Mouse (Mus musculus): ENCODE results near the gene Nr2c1. TPM values are rescaled to one million over a fixed set of nuclear protein-coding genes. Genes with fewer than 3 reads are reported as not detected.
A peak's percentile ranks its signal among the peaks of the same experiment; 100 is the strongest.

Nr2c1 gene
- 1 to 10 TPM; 7.8 to 8.3 TPM for total RNA-seq (2021)

DNA sequence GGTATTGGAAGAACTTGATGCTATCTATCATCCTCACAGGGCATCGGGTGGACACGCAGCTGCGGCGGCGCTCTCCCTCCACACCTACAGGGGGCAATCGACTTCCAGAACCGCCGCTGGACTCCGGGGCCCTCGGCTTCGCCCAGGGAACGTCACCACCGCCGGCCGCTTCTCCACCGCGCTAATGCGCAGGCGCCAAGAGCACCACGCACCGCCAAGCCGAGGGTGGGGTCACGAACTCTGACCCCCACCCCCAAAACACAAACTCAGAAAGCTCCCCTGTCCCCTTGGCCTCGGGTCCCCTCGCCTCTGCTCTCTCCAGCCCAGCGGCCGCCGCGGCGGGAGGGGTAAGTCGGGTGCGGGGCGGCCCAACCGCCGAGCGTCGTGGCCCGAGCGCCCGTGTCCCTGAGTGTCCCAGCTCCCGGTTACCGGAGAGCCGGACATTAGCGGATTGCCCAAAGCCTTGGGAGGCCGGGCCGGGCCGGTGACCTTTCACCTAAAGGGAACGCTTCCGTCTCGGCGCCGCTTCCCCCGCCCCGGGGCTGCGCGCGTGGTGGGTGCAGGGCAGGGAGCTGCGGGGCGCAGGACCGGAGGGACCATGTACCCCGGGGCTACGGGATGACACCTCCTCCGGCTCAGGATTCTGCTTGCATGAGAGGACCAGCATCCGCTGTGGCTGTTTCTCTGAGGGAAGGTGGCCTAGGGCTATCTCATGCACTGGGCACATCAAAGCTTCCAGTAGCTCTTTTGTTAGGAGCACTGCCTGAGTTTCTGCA lies at the start of gene Nr2c1:
TSS of gene Nr2c1 (plus strand) at position 268 of the 776 bp plus-strand sequence.
- peak; percentile 91 to 95 for DNase-seq (ENCODE audit: low spot score in 2 of 2)
- intact Hi-C loops (cut with DNase I): loop anchor here (1.0 to 2.0 kb wide), 2 partner anchors 51 to 112 kb away; partner anchors contain the start of genes Fgd6 and Ndufa12

- DNase-seq (ENCODE audit: low spot score in 2 of 2): no peak
- intact Hi-C loops (cut with DNase I): no loop called here
Observed at GRCm38 (mm10) chr10:94098100-94098499, 49.7 kb upstream of the Nr2c1 start.

GRCm38 (mm10) chr10:94105498-94105897 lies 42.3 kb upstream of the Nr2c1 start:
- no peak for DNase-seq (ENCODE audit: low spot score in 2 of 2)
- intact Hi-C loops (cut with DNase I): no loop called here

DNA sequence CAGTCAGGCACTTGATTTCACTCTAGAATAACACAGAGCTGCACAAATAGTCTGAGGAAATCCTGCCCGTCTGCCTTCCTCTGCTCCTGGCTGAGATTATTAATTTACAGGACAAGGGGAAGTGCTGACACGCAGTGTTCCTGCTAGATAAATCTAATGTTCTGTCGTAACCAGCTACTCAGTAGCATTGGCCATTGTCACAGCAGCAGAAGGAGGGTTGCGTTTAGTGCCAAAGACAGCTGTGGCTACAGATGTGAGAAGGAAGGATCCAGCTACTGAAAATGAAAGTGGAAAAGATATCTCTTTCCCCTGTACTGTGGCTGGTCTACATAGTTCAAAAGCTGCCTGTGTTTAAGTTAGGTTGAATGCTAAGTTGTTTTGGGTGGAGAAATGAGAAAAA lies 40.7 kb upstream of the Nr2c1 start:
- DNase-seq (ENCODE audit: low spot score in 2 of 2): no peak
- intact Hi-C loops (cut with DNase I): no loop called here

DNA sequence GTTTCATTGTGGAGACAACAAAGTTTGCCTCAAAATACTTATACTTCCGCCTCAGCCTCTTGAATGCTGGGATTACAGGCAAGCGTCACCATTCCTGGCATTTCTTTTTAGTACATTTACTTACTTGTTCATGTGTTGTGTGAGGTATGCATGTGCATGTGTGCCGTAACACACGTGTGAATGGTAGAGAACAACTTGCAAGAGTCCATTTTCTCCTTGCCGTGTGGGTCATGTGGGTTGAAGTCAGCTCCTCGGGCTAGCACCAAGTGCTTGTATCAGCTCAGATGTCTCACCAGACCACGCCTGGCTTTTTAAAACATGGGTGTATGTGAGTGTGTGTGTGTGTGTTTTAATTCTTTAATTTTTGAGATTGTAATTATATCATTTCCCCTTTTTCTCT lies 40.2 kb upstream of the Nr2c1 start:
- intact Hi-C loops (cut with DNase I): no loop called here
- no peak for DNase-seq (ENCODE audit: low spot score in 2 of 2)

- intact Hi-C loops (cut with DNase I): no loop called here
- DNase-seq (ENCODE audit: low spot score in 2 of 2): no peak
Observed at GRCm38 (mm10) chr10:94108791-94109190, 39.0 kb upstream of the Nr2c1 start.

GRCm38 (mm10) chr10:94110834-94111754 lies 36.7 kb upstream of the Nr2c1 start:
- intact Hi-C loops (cut with DNase I): no loop called here
- DNase-seq (ENCODE audit: low spot score in 2 of 2): no peak

GRCm38 (mm10) chr10:94112207-94112606 lies 35.6 kb upstream of the Nr2c1 start:
- intact Hi-C loops (cut with DNase I): no loop called here
- DNase-seq (ENCODE audit: low spot score in 2 of 2): peak in 1 of 2 experiments; percentile 65

DNA sequence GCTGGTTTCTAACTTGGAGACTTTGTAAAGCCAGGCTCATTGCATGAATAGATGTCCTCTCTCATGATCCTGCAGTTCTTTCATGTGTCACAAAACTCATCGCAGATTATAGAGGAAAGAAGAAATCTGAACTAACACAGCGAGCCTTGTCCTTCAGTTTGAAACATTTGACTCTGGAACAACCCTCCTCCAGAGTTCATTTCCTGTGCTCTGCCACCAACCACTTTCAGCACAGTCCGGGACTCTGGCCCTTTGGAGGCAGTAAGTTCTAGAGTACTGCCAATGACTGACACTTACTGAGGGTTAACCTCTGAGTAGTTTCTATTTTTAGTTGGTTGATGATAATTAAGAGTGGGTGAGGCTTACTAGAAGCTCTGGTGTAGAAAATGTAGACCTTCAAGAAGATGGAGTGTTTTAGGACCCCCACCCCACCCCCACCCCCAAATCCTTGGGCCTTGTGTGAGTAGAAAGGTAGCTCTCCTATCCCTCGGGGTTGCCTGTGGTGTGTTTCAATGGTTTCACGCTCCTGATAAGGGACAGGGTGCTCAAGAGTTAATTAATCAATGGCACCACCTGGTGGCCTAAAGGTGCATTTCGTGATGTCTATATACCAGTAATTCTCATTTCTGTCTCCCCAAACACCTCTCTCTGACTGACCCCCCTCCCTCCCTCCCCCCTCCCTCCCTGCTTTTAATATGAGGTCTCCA lies 31.8 kb upstream of the Nr2c1 start:
- intact Hi-C loops (cut with DNase I): loop anchor here (1.0 to 5.0 kb wide), 3 partner anchors 81 to 297 kb away; partner anchors contain the start of gene Vezt
- peak; percentile 81 to 83 for DNase-seq (ENCODE audit: low spot score in 2 of 2)

DNA sequence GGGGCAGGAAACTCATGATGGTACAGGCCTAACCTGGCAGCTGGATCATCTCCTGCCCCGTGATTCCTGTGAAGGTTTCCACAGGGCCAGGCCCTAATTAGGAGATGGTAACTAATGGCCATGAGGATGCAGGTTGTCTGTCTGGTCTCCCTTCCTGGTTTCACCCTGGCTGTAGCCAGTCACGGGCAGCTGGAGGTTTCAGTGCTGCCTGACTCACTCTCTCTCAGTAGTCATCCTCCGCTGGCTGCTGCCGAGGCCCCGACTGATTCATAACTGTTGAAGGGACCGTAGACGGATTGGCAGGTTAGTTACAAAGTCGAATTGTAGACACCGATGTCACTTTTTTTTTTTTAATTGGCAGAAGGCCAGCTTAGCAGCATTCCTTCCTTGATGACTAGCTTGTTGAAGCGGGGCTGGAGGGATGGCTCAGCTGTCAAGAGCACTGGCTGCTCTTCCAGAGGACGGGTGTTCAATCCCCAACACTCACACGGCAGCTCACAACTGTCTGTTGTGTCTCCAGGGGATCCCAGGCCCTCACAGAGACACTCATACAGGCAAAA lies 31.0 kb upstream of the Nr2c1 start:
- intact Hi-C loops (cut with DNase I): loop anchor here (1.0 to 5.0 kb wide), 3 partner anchors 82 to 298 kb away; partner anchors contain the start of gene Vezt
- DNase-seq (ENCODE audit: low spot score in 2 of 2): no peak

DNA sequence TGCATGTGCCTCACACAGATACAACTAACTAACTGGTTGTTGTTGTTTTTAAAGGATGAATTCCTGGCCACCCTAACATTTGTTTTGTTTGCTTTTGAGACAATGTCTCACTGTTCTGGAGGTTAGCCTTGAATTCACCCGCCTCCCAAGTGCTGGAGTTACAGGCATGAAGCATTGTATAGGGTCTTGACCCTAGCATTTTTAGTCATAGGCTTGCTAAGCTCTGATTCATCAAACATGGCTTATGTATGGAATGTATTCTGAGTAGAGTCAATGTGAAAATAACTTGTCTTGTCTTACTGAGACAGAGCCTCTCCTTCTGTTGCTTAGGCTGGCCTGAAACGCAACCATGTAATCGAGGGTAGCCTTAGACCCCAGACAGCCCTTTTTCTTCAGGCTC lies 29.9 kb upstream of the Nr2c1 start:
- DNase-seq (ENCODE audit: low spot score in 2 of 2): no peak
- intact Hi-C loops (cut with DNase I): loop anchor here (2.0 to 5.0 kb wide), 2 partner anchors 171 to 299 kb away; no protein-coding TSS in a partner anchor

- DNase-seq (ENCODE audit: low spot score in 2 of 2): no peak
- intact Hi-C loops (cut with DNase I): loop anchor here (5.0 kb wide), 1 partner anchor 172 kb away; no protein-coding TSS in a partner anchor
Observed at GRCm38 (mm10) chr10:94118993-94119392, 28.8 kb upstream of the Nr2c1 start.

- DNase-seq (ENCODE audit: low spot score in 2 of 2): no peak
- intact Hi-C loops (cut with DNase I): no loop called here
Observed at GRCm38 (mm10) chr10:94120676-94121075, 27.1 kb upstream of the Nr2c1 start.

GRCm38 (mm10) chr10:94122595-94122994 lies 25.2 kb upstream of the Nr2c1 start:
- intact Hi-C loops (cut with DNase I): no loop called here
- DNase-seq (ENCODE audit: low spot score in 2 of 2): peak in 1 of 2 experiments; percentile 17

DNA sequence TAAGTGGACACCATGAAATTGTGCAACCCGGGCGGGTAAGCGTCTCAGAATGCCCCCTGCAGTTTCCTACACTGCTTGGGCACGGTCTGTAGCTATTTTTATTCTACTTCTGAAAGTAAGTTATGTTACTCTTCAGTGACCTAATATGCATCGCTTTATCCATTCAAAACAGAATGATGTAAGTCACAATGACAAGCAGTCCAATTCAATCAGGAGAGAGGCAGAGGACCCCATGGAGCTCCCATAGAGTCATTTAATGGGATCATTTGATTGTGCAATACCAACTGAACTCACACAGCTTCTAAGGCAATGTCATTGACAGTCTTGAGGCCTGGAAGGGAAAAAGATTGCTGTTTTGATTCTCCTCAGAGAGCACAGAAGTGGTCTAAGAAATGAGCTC lies 24.2 kb upstream of the Nr2c1 start:
- no peak for DNase-seq (ENCODE audit: low spot score in 2 of 2)

GRCm38 (mm10) chr10:94124376-94124775 lies 23.4 kb upstream of the Nr2c1 start:
- DNase-seq (ENCODE audit: low spot score in 2 of 2): no peak
- intact Hi-C loops (cut with DNase I): no loop called here

More for the DNA sequence above, 24.2 kb upstream of the Nr2c1 start:
- intact Hi-C loops (cut with DNase I): no loop called here

DNA sequence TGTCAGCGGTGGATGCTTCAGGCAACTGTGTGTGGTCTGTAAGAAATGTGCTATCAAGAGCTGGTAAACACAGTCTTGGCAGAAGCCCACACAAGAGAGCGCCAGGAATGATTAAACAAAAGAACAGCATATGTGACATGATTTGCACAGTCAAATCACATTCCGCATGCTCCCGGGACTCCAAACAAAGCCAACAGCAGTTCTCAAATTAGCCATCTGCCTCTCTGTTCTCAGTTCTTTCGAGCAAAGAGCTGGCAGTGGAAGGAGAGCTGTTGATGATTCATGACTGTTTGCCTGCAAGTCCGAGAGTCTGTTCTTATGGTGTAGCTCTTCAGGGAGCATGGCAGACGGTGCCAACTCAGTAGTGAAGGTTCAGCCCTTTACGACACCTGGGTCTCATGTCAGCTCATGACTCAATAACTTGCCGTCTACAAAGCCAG lies 18.1 kb upstream of the Nr2c1 start:
- DNase-seq (ENCODE audit: low spot score in 2 of 2): peak; percentile 70 to 97
- intact Hi-C loops (cut with DNase I): no loop called here

GRCm38 (mm10) chr10:94133081-94133480 lies 14.7 kb upstream of the Nr2c1 start:
- DNase-seq (ENCODE audit: low spot score in 2 of 2): no peak
- intact Hi-C loops (cut with DNase I): no loop called here

- intact Hi-C loops (cut with DNase I): no loop called here
- peak in 1 of 2 experiments; percentile 46 for DNase-seq (ENCODE audit: low spot score in 2 of 2)
Observed at GRCm38 (mm10) chr10:94133674-94134073, 14.1 kb upstream of the Nr2c1 start.

Measured in left cerebral cortex, postnatal 25 days (tissue).